Mouse (Mus musculus): Measurements from ENCODE around the gene Rhox3h.
"Not testable (repeated sequence)": the region's sequence is repeated elsewhere in the genome, so short reads cannot be mapped to it uniquely, and the experiment has no call there.

- TF ChIP-seq EP300 (IDR thresholded peaks at IDR 0.05; ENCODE audit: insufficient read depth, low read depth, low read length); CTCF (IDR thresholded peaks at IDR 0.05): not testable (repeated sequence)
Measured at GRCm38 (mm10) chrX:37643370-37643769, 25.2 kb downstream of the Rhox3h start, which contains the start of gene Rhox2g.

All from heart, adult 2 months (tissue).